Mouse (Mus musculus) ES-E14 (cell line): ENCODE results near the gene Map2k3.

Source experiments
- CHD2 ChIP-seq: IDR thresholded peaks from 2 replicates; pipeline ENCODE4 v1.6.1; 2014; ENCODE audit warnings: mild to moderate bottlenecking, low read depth, low read length, inconsistent platforms
- HCFC1 ChIP-seq: IDR thresholded peaks from 2 replicates; pipeline ENCODE4 v1.6.1; 2012; ENCODE audit warnings: low read length, inconsistent platforms, borderline replicate concordance; ENCODE audit not compliant: insufficient read depth

DNA sequence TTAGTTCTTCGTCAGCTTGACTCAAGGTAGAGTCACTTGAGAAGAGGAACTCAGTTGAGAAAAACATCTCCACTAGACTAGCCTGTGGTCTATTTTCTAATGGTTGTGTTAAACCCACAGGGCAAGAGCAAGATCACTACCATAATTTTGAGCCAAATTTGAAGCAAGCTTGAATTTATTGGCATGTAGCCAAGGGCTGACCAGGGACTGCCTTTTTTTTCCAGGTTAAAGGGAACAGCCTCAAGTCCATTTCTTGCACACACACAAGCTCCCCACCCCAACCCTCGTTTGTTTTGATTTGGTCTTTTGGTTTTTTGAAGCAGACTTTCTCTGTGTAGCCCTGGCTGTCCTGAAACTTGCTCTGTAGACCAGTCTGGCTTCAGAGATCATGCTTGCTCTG lies 42.0 kb upstream of the Map2k3 start:
- TF ChIP-seq CHD2: no peak
- TF ChIP-seq HCFC1: no peak
